Mouse (Mus musculus) lung, adult 2 months (tissue): ENCODE results near the gene Pakap.

Experiments used
- CTCF ChIP-seq: fragments of 200-500 bp; IDR thresholded peaks from 2 replicates; pipeline ENCODE4 v1.5.1; 2011; ENCODE audit warnings: mild to moderate bottlenecking, low read length, control low read depth; ENCODE audit not compliant: insufficient read depth
- POLR2A ChIP-seq: fragments of 200-500 bp; IDR thresholded peaks from 2 replicates; pipeline ENCODE4 v1.6.1; 2011; ENCODE audit warnings: low read depth, mild to moderate bottlenecking, control low read depth, low read length, borderline replicate concordance; ENCODE audit errors: extremely low read depth

- TF ChIP-seq POLR2A (no peak), CTCF (no peak)
These were observed 277.7 kb downstream of the Pakap start for GRCm38 (mm10) chr4:57845541-57846210.
